Mouse (Mus musculus) embryonic facial prominence, embryonic 12.5 days (tissue): ENCODE results near the gene Gm21731. TPM values are rescaled to one million over a fixed set of nuclear protein-coding genes. Genes with fewer than 3 reads are reported as not detected.
"Not testable (repeated sequence)": the region's sequence is repeated elsewhere in the genome, so short reads cannot be mapped to it uniquely, and the experiment has no call there.

Source experiments
- ATAC-seq: fragments of 200-750 bp; cut with Nextera tagmentation; 2 replicates; pipeline ENCODE4 v1.8.0; 2017; ENCODE audit not compliant: insufficient number of reproducible peaks, insufficient read depth, low FRiP score, low TSS enrichment
- H3K27ac ChIP-seq: fragments of 300-500 bp; sonication (generic); 2 replicates; pipeline ENCODE4 v1.5.1; 2016; ENCODE audit warnings: mild to moderate bottlenecking
- H3K27me3 ChIP-seq: fragments of 300-500 bp; sonication (generic); 2 replicates; pipeline ENCODE4 v1.6.1; 2016; ENCODE audit warnings: mild to moderate bottlenecking, moderate library complexity
- H3K36me3 ChIP-seq: fragments of 300-500 bp; sonication (generic); 2 replicates; pipeline ENCODE4 v1.6.1; 2016; ENCODE audit warnings: mild to moderate bottlenecking
- H3K4me1 ChIP-seq: fragments of 300-500 bp; sonication (generic); 2 replicates; pipeline ENCODE4 v1.6.1; 2016
- H3K4me2 ChIP-seq: fragments of 300-500 bp; sonication (generic); replicated peaks from 2 replicates; pipeline ENCODE4 v1.6.1; 2016; ENCODE audit warnings: mild to moderate bottlenecking, moderate library complexity
- H3K4me3 ChIP-seq: fragments of 300-500 bp; sonication (generic); 2 replicates; pipeline ENCODE4 v1.5.1; 2016; ENCODE audit warnings: mild to moderate bottlenecking
- H3K9ac ChIP-seq: fragments of 300-500 bp; sonication (generic); 2 replicates; pipeline ENCODE4 v1.6.1; 2016; ENCODE audit warnings: mild to moderate bottlenecking, moderate library complexity
- H3K9me3 ChIP-seq: fragments of 300-500 bp; sonication (generic); 2 replicates; pipeline ENCODE4 v1.6.1; 2016; ENCODE audit warnings: mild to moderate bottlenecking, moderate library complexity
- WGBS: fragments of 180-500 bp; shearing (Covaris S2); methylation state at CpG from one replicate; pipeline ENCODE4 v1.1.7; 2016; 5-methylcytosine and 5-hydroxymethylcytosine counted together
- polyA plus RNA-seq: library from polyadenylated mRNA; unstranded; fragments of >200 nt; fragmentation: Nextera tagmentation; extraction: Ambion mirVana; gene quantifications from 2 replicates; pipeline ENCODE4 v1.2.1, GENCODE M21; 2016

The Gm21731 gene
- polyA plus RNA-seq, 1 experiment from 2014 or later = not detected

DNA sequence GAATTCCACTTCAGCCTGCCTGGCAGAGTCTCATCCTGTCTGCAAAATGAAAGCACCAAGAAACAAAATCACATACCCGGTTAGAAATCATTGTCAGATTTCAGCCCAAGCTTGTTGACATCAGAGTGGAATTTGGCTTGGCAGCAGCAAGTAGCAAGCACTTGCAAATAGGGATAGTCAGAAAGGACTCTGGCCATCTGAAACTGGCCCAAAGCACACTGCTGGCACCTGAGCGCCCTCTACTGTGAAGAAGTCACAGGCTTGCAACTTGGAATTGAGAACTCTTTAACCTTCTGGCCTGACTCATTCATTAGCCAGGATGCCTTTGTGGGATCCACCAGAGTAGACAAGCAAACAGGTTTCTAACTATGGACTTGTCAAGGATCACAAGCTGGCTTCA is 38.9 kb downstream of the Gm21731 start:
- not testable (repeated sequence) for H3K4me1 ChIP-seq, H3K4me2 ChIP-seq, H3K27ac ChIP-seq, ATAC-seq, H3K27me3 ChIP-seq, H3K9me3 ChIP-seq, H3K4me3 ChIP-seq, H3K36me3 ChIP-seq, H3K9ac ChIP-seq
- WGBS = 35% methylated on average over 2 of the region's 2 CpGs

DNA sequence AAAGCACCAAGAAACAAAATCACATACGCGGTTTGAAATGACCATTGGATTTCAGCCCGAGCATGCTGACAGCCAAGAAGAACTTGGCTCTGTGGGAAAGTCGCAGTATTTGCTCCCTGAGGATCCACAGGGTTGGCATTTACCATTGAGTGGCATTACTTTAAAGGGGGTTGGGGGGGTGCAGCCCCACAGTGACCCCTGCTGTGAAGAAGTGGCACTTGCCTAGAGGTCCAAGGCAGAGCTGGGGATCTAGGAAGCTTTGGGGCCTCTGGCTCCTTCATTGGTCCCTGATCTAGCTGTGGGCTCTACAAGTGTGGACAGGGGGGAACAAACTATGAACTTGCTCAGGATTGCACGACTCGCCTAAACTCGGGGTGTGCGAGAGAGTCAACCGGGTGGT is 39.9 kb downstream of the Gm21731 start:
- Histone ChIP-seq H3K9ac (no peak overlapping the region), H3K4me3 (no peak overlapping the region), H3K27me3 (no peaks in the 10 kb centered on the region), H3K27ac (no peak overlapping the region), H3K36me3 (no peaks in the 10 kb centered on the region), H3K9me3 (no peaks in the 10 kb centered on the region), H3K4me2 (no peak overlapping the region), H3K4me1 (no peaks in the 10 kb centered on the region)
- 90% methylated on average over 9 of the region's 9 CpGs for WGBS
- ATAC-seq = no peak

Other genes with a start within 250 kb of the Gm21731 start
- not detected in 2 replicates for gene Gm36079, start 212.1 kb upstream of the Gm21731 start, polyA plus RNA-seq
- gene Gm21188, start 186.9 kb upstream of the Gm21731 start, polyA plus RNA-seq = not detected in 2 replicates
- gene Gm20767, start 98.9 kb upstream of the Gm21731 start, polyA plus RNA-seq = not detected in 2 replicates
- not detected in 2 replicates for gene Gm21818, start 66.7 kb upstream of the Gm21731 start, polyA plus RNA-seq
- not detected in 2 replicates for gene Gm21762, start 23.2 kb upstream of the Gm21731 start, polyA plus RNA-seq
- not detected in 2 replicates for gene AF067061, start 24.0 kb downstream of the Gm21731 start, polyA plus RNA-seq
- 0.18 TPM in 1 of 2 replicates, not detected in the other for gene BC147527, start 61.3 kb downstream of the Gm21731 start, polyA plus RNA-seq
- gene Tcstv3, start 77.8 kb downstream of the Gm21731 start, polyA plus RNA-seq = not detected in 2 replicates